15 mouse cellular contexts compared by ENCODE assay signal in genomic region chr10:37310266-37310945, GRCm38 (mm10).
"Had no signal": no experiment of that assay in that cellular context is flagged by ENCODE, and none has a peak within 500 bp of the region (broad histone marks: within the 10 kb centered on the region; RNA-seq: fewer than 3 reads in every experiment).

No protein-coding gene starts in this region.

- ATAC-seq: liver, postnatal 0 days; midbrain, embryonic 13.5 days had no signal

- H3K27ac ChIP-seq: kidney, postnatal 0 days; layer of hippocampus, adult 2 months; limb, embryonic 12.5 days; liver, embryonic 13.5 days; lung, embryonic 15.5 days; macrophage; midbrain, embryonic 13.5 days; stomach, embryonic 15.5 days had no signal

- H3K9ac ChIP-seq: limb, embryonic 12.5 days; liver, embryonic 13.5 days; liver, postnatal 0 days; lung, embryonic 15.5 days; midbrain, embryonic 13.5 days; stomach, embryonic 15.5 days had no signal

- H3K4me1 ChIP-seq: limb, embryonic 12.5 days; liver, embryonic 13.5 days; lung, embryonic 15.5 days; megakaryocyte, embryonic 14.5 days; stomach, embryonic 15.5 days had no signal

- H3K27me3 ChIP-seq: limb, embryonic 12.5 days; liver, embryonic 13.5 days; lung, embryonic 15.5 days; megakaryocyte, embryonic 14.5 days; midbrain, embryonic 13.5 days; stomach, embryonic 15.5 days had no signal

- H3K36me3 ChIP-seq: limb, embryonic 12.5 days; liver, embryonic 13.5 days; lung, embryonic 15.5 days; midbrain, embryonic 13.5 days; stomach, embryonic 15.5 days had no signal

- H3K4me3 ChIP-seq: layer of hippocampus, adult 2 months; limb, embryonic 12.5 days; liver, embryonic 13.5 days; lung, embryonic 15.5 days; megakaryocyte, embryonic 14.5 days; midbrain, embryonic 13.5 days; stomach, embryonic 15.5 days had no signal

- H3K4me2 ChIP-seq: limb, embryonic 12.5 days; liver, embryonic 13.5 days; lung, embryonic 15.5 days; midbrain, embryonic 13.5 days; stomach, embryonic 15.5 days had no signal

- DNase-seq: kidney, postnatal 36 days; liver; liver, embryonic 13.5 days; liver, postnatal 0 days; right cerebral cortex, postnatal 14 days; thymus, adult 2 months; thymus, postnatal 25 days had no signal

- H3K9me3 ChIP-seq: limb, embryonic 12.5 days; liver, embryonic 13.5 days; lung, embryonic 15.5 days; megakaryocyte, embryonic 14.5 days; midbrain, embryonic 13.5 days; stomach, embryonic 15.5 days had no signal
